Mouse (Mus musculus): ENCODE measurements around the gene Col26a1.

GRCm38 (mm10) chr5:136805019-136805418 is 78.0 kb downstream of the Col26a1 start:
- TF ChIP-seq POLR2A (IDR thresholded peaks at IDR 0.05; ENCODE audit: control insufficient read depth, low read depth, low read length) (no peak), CTCF (IDR thresholded peaks at IDR 0.05; ENCODE audit: control insufficient read depth, insufficient read depth, insufficient replicate concordance, low read depth, low read length) (no peak)
